Mouse (Mus musculus) heart, postnatal 14 days (tissue): Measurements from ENCODE around the gene Flot1. TPM values are rescaled to one million over a fixed set of nuclear protein-coding genes. Genes with fewer than 3 reads are reported as not detected.

Experiments
- microRNA-seq, 2 experiments: library from miRNA; unstranded; fragments of <30 nt; microRNA quantifications; one replicate each; pipeline ENCODE4 v1.2.0; 2021 to 2022
- total RNA-seq, 2 experiments: library from RNA; stranded (reverse); gene quantifications; 2 replicates each; pipeline ENCODE4 v1.2.3; 2021

Flot1 gene
- total RNA-seq, 2 experiments from 2014 or later, result 108 to 111 TPM

Small RNA genes within 50 kb of the gene (microRNA-seq; reads per million reads assigned to microRNA genes)
- gene Gm28033, result 0.48 to 0.54 reads per million in 2 experiments

Other genes with a start within 250 kb of the Flot1 start
- gene Sfta2, start 221.7 kb upstream of the Flot1 start, total RNA-seq, result not detected
- gene Gm9573, start 196.6 kb upstream of the Flot1 start, total RNA-seq, result not detected
- gene Mucl3, start 179.5 kb upstream of the Flot1 start, total RNA-seq, result not detected
- 10 to 100 TPM; 29.6 to 30.7 TPM for gene Vars2, start 155.6 kb upstream of the Flot1 start, total RNA-seq
- 10 to 100 TPM; 16.8 to 23.2 TPM for gene Gtf2h4, start 149.5 kb upstream of the Flot1 start, total RNA-seq
- gene Ddr1, start 118.6 kb upstream of the Flot1 start, total RNA-seq, result 10 to 100 TPM; 40.1 to 44.1 TPM
- 10 to 100 TPM; 23.9 to 27.8 TPM for gene Ier3, start 1.5 kb upstream of the Flot1 start, total RNA-seq
- 100 to 1,000 TPM; 134 to 183 TPM for gene Tubb5, start 15.1 kb downstream of the Flot1 start, total RNA-seq
- gene Mdc1, start 18.3 kb downstream of the Flot1 start, total RNA-seq, result 10 to 100 TPM; 12.9 to 13.5 TPM
- 1 to 10 TPM; 3.8 to 6.0 TPM for gene Nrm, start 38.1 kb downstream of the Flot1 start, total RNA-seq
- 10 to 100 TPM; 21.1 to 25.0 TPM for gene Ppp1r18, start 42.4 kb downstream of the Flot1 start, total RNA-seq
- 10 to 100 TPM; 20.6 to 24.9 TPM for gene Dhx16, start 56.6 kb downstream of the Flot1 start, total RNA-seq
- 10 to 100 TPM; 83.9 to 89.3 TPM for gene 2310061I04Rik, start 74.2 kb downstream of the Flot1 start, total RNA-seq
- 1 to 10 TPM; 7.7 to 9.5 TPM for gene Atat1, start 86.8 kb downstream of the Flot1 start, total RNA-seq
- 10 to 100 TPM; 47.9 to 49.0 TPM for gene Mrps18b, start 93.2 kb downstream of the Flot1 start, total RNA-seq
- gene Ppp1r10, start 93.2 kb downstream of the Flot1 start, total RNA-seq, result 10 to 100 TPM; 43.4 to 49.0 TPM
- gene Abcf1, start 146.5 kb downstream of the Flot1 start, total RNA-seq, result 10 to 100 TPM; 65.2 TPM
- gene Gnl1, start 156.6 kb downstream of the Flot1 start, total RNA-seq, result 10 to 100 TPM; 23.0 to 26.1 TPM
- gene Prr3, start 157.0 kb downstream of the Flot1 start, total RNA-seq, result 1 to 10 TPM; 4.6 to 4.7 TPM
- gene H2-T24, start 197.3 kb downstream of the Flot1 start, total RNA-seq, result 1 to 10 TPM; 4.7 to 6.0 TPM
- 10 to 100 TPM; 23.2 to 24.0 TPM for gene H2-T23, start 209.6 kb downstream of the Flot1 start, total RNA-seq
- 10 to 100 TPM in 1 of 2 experiments, 1 to 10 TPM in 1; 10.0 to 12.4 TPM for gene H2-T22, start 219.5 kb downstream of the Flot1 start, total RNA-seq
- not detected for gene Gm6034, start 219.7 kb downstream of the Flot1 start, total RNA-seq
- 1 to 10 TPM; 1.5 to 2.3 TPM for gene Gm11127, start 235.1 kb downstream of the Flot1 start, total RNA-seq